14 mouse cellular contexts compared by ENCODE assay signal in genomic region chr5:24993190-24993589, GRCm38 (mm10).
"Had no signal": no experiment of that assay in that cellular context is flagged by ENCODE, and none has a peak within 500 bp of the region (broad histone marks: within the 10 kb centered on the region; RNA-seq: fewer than 3 reads in every experiment).

No protein-coding gene starts in this region.

- H3K27me3 ChIP-seq: liver, embryonic 13.5 days; lung, embryonic 15.5 days; midbrain, embryonic 15.5 days; neural tube, embryonic 12.5 days had no signal

- ATAC-seq: liver, postnatal 0 days; midbrain, embryonic 15.5 days had no signal

- H3K9ac ChIP-seq: liver, embryonic 13.5 days; liver, postnatal 0 days; lung, embryonic 15.5 days; midbrain, embryonic 15.5 days; neural tube, embryonic 12.5 days had no signal

- H3K4me3 ChIP-seq: layer of hippocampus, adult 2 months; limb, embryonic 10.5 days; liver, embryonic 13.5 days; lung, embryonic 15.5 days; midbrain, embryonic 15.5 days; neural tube, embryonic 12.5 days had no signal

- H3K27ac ChIP-seq: layer of hippocampus, adult 2 months; limb, embryonic 10.5 days; liver, embryonic 13.5 days; lung, embryonic 15.5 days; midbrain, embryonic 15.5 days; neural tube, embryonic 12.5 days had no signal

- DNase-seq: kidney, postnatal 10 days; kidney, postnatal 4 days; liver, embryonic 13.5 days; liver, postnatal 0 days; right cerebral cortex, postnatal 4 days; spleen, adult 18-20 months; thymus, adult 18-20 months; thymus, postnatal 14 days had no signal

- H3K4me1 ChIP-seq: midbrain, embryonic 15.5 days; neural tube, embryonic 12.5 days had no signal

- H3K9me3 ChIP-seq: limb, embryonic 10.5 days; liver, embryonic 13.5 days; lung, embryonic 15.5 days; midbrain, embryonic 15.5 days; neural tube, embryonic 12.5 days had no signal

- H3K36me3 ChIP-seq: limb, embryonic 10.5 days; liver, embryonic 13.5 days; lung, embryonic 15.5 days; midbrain, embryonic 15.5 days; neural tube, embryonic 12.5 days had no signal

- H3K4me2 ChIP-seq: liver, embryonic 13.5 days; lung, embryonic 15.5 days; midbrain, embryonic 11.5 days; midbrain, embryonic 15.5 days; neural tube, embryonic 12.5 days had no signal
